Mouse (Mus musculus) hindlimb bud, embryonic 11.5 days (tissue): ENCODE measurements around the gene Mctp1.
A peak's percentile ranks its signal among the peaks of the same experiment; 100 is the strongest.

Source experiments
- DNase-seq: peaks from one replicate; pipeline ENCODE4 v3.0.0-alpha.2; 2012; ENCODE audit warnings: low read depth, low spot score; ENCODE audit errors: extremely low spot score

Mctp1 gene

GRCm38 (mm10) chr13:76808871-76809390, 424.6 kb downstream of the Mctp1 start:
- DNase-seq = no peak

GRCm38 (mm10) chr13:76809802-76810201, 425.5 kb downstream of the Mctp1 start:
- no peak for DNase-seq

GRCm38 (mm10) chr13:76810496-76810939, 426.2 kb downstream of the Mctp1 start:
- DNase-seq = no peak

- DNase-seq = no peak
These were observed 438.7 kb downstream of the Mctp1 start for GRCm38 (mm10) chr13:76823083-76823482.

- DNase-seq = no peak
These were observed 440.8 kb downstream of the Mctp1 start for GRCm38 (mm10) chr13:76824932-76825694.

GRCm38 (mm10) chr13:76827738-76828137, 443.4 kb downstream of the Mctp1 start:
- no peak for DNase-seq

GRCm38 (mm10) chr13:76838031-76838430, 453.7 kb downstream of the Mctp1 start:
- no peak for DNase-seq

GRCm38 (mm10) chr13:76840712-76841111, 456.4 kb downstream of the Mctp1 start:
- DNase-seq = no peak

- DNase-seq = peak; percentile 77
These were observed 460.4 kb downstream of the Mctp1 start for GRCm38 (mm10) chr13:76844629-76845255.

GRCm38 (mm10) chr13:76850412-76851054, 466.2 kb downstream of the Mctp1 start:
- DNase-seq = no peak

GRCm38 (mm10) chr13:76854306-76854705, 470.0 kb downstream of the Mctp1 start:
- DNase-seq = no peak

GRCm38 (mm10) chr13:76855021-76855420, 470.7 kb downstream of the Mctp1 start:
- DNase-seq = no peak

- no peak for DNase-seq
These were observed 472.7 kb downstream of the Mctp1 start for GRCm38 (mm10) chr13:76857024-76857423.

- DNase-seq = no peak
These were observed 473.7 kb downstream of the Mctp1 start for GRCm38 (mm10) chr13:76858078-76858482.

GRCm38 (mm10) chr13:76870291-76870690, 486.0 kb downstream of the Mctp1 start:
- no peak for DNase-seq

GRCm38 (mm10) chr13:76877887-76878763, 493.8 kb downstream of the Mctp1 start:
- DNase-seq = no peak

GRCm38 (mm10) chr13:76879008-76879407, 494.7 kb downstream of the Mctp1 start:
- no peak for DNase-seq

GRCm38 (mm10) chr13:76884517-76885092, 500.3 kb downstream of the Mctp1 start:
- DNase-seq = no peak

GRCm38 (mm10) chr13:76892987-76893386, 508.7 kb downstream of the Mctp1 start:
- no peak for DNase-seq

GRCm38 (mm10) chr13:76895770-76896456, 511.6 kb downstream of the Mctp1 start:
- DNase-seq = no peak
